Mouse (Mus musculus) ES-Bruce4 (cell line): ENCODE measurements around the gene Eef1akmt2.

Source experiments
- CTCF ChIP-seq: IDR thresholded peaks from one replicate; pipeline ENCODE4 v1.8.1; 2011; ENCODE audit warnings: low read depth, low read length
- EP300 ChIP-seq: IDR thresholded peaks from 2 replicates; pipeline ENCODE4 v1.6.1; 2011; ENCODE audit warnings: low read depth, low read length; ENCODE audit not compliant: insufficient read depth
- POLR2A ChIP-seq: IDR thresholded peaks from one replicate; pipeline ENCODE4 v1.8.1; 2011; ENCODE audit warnings: low read length; ENCODE audit not compliant: insufficient read depth

- no peak for TF ChIP-seq CTCF
- no peak for TF ChIP-seq EP300
- no peak for TF ChIP-seq POLR2A
These were observed 38.4 kb downstream of the Eef1akmt2 start for GRCm38 (mm10) chr7:132814089-132814450.
